Mouse (Mus musculus) layer of hippocampus, adult 2 months (tissue): ENCODE results near the gene Gspt1. TPM values are rescaled to one million over a fixed set of nuclear protein-coding genes. Genes with fewer than 3 reads are reported as not detected.
"Not testable (repeated sequence)": the region's sequence is repeated elsewhere in the genome, so short reads cannot be mapped to it uniquely, and the experiment has no call there.

ENCODE experiments used
- DNase-seq, 2 experiments: peaks; one replicate each; pipeline ENCODE4 v3.0.0; 2022; ENCODE audit warnings: low spot score in 2 of 2
- H3K27ac ChIP-seq: fragments of 200-600 bp; 2 replicates; pipeline ENCODE4 v1.8.1; 2022
- H3K4me3 ChIP-seq: fragments of 200-600 bp; 2 replicates; pipeline ENCODE4 v1.8.1; 2022; ENCODE audit warnings: mild to moderate bottlenecking
- CTCF ChIP-seq: fragments of 200-600 bp; conservative IDR thresholded peaks from 2 replicates; pipeline ENCODE4 v1.8.1; 2022; ENCODE audit warnings: antibody characterized with exemption, mild to moderate bottlenecking, moderate library complexity
- long read RNA-seq, 2 experiments: library from polyadenylated mRNA; stranded (forward); transcript quantifications; one replicate each; pipeline ENCODE4 v2.0.0; 2021; ENCODE audit warnings: borderline mapping rate in 2 of 2
- total RNA-seq, 2 experiments: library from RNA; stranded (reverse); gene quantifications; 2 replicates each; pipeline ENCODE4 v1.2.3; 2021

Gene Gspt1
- 10 to 100 TPM; 85.1 to 86.5 TPM for total RNA-seq
- long read RNA-seq, experiment 1, transcript Gspt1-201 (15 exons, 2,898 nt): major isoform, 19 of 38 reads
- long read RNA-seq, experiment 1, transcript Gspt1-205 (15 exons, 3,716 nt): minor isoform, 16 of 38 reads
- long read RNA-seq, experiment 1, partial matches to known transcripts: 3 of 38 reads
- long read RNA-seq, experiment 1, other reads (novel, unspliced or antisense): 0 of 38 reads
- long read RNA-seq, experiment 2, transcript Gspt1-201 (15 exons, 2,898 nt): major isoform, 27 of 45 reads
- long read RNA-seq, experiment 2, transcript Gspt1-205 (15 exons, 3,716 nt): minor isoform, 12 of 45 reads
- long read RNA-seq, experiment 2, partial matches to known transcripts: 3 of 45 reads
- long read RNA-seq, experiment 2, other reads (novel, unspliced or antisense): 3 of 45 reads

- H3K4me3 ChIP-seq: peak within 1 kb of the TSS; percentile 95
- peak; percentile 99 for DNase-seq
- TF ChIP-seq CTCF: peak; percentile 51; the same call in 1 of the 2 replicates
- H3K27ac ChIP-seq: peak within 1 kb of the TSS; percentile 99
Measured at GRCm38 (mm10) chr16:11253898-11254722, at the start of gene Gspt1. TSS of gene Gspt1 (minus strand) at chr16:11254325.

- no peak for TF ChIP-seq CTCF
- DNase-seq: no peak
- no peak overlapping the region for H3K4me3 ChIP-seq
- no peak overlapping the region for H3K27ac ChIP-seq
Measured at GRCm38 (mm10) chr16:11303741-11304140, 49.6 kb upstream of the Gspt1 start.

GRCm38 (mm10) chr16:11297700-11298099, 43.6 kb upstream of the Gspt1 start:
- not testable (repeated sequence) for H3K4me3 ChIP-seq, H3K27ac ChIP-seq
- DNase-seq: peak in 1 of 2 experiments; percentile 9
- TF ChIP-seq CTCF: peak; percentile 70

GRCm38 (mm10) chr16:11295583-11295982, 41.5 kb upstream of the Gspt1 start:
- H3K4me3 ChIP-seq, DNase-seq, H3K27ac ChIP-seq: not testable (repeated sequence)

- H3K27ac ChIP-seq, H3K4me3 ChIP-seq, DNase-seq: not testable (repeated sequence)
Measured at GRCm38 (mm10) chr16:11288873-11289272, 34.7 kb upstream of the Gspt1 start.

GRCm38 (mm10) chr16:11285949-11286348, 31.8 kb upstream of the Gspt1 start:
- DNase-seq: no peak
- no peak overlapping the region for H3K4me3 ChIP-seq
- no peak for TF ChIP-seq CTCF

GRCm38 (mm10) chr16:11284881-11285280, 30.8 kb upstream of the Gspt1 start:
- no peak for DNase-seq
- no peak for TF ChIP-seq CTCF
- Histone ChIP-seq H3K4me3 (no peak overlapping the region), H3K27ac (no peak overlapping the region)

More at GRCm38 (mm10) chr16:11285949-11286348, 31.8 kb upstream of the Gspt1 start:
- H3K27ac ChIP-seq: no peak overlapping the region

- H3K27ac ChIP-seq: peak overlapping the region; percentile 68
- H3K4me3 ChIP-seq: no peak overlapping the region
- no peak for TF ChIP-seq CTCF
- DNase-seq: peak in 1 of 2 experiments; percentile 38
Measured at GRCm38 (mm10) chr16:11282655-11283232, 28.6 kb upstream of the Gspt1 start.

GRCm38 (mm10) chr16:11278778-11279177, 24.7 kb upstream of the Gspt1 start:
- DNase-seq: no peak
- Histone ChIP-seq H3K27ac (no peak overlapping the region), H3K4me3 (no peak overlapping the region)
- no peak for TF ChIP-seq CTCF

- H3K4me3 ChIP-seq: no peak overlapping the region
- no peak for TF ChIP-seq CTCF
- DNase-seq: no peak
- H3K27ac ChIP-seq: no peak overlapping the region
Measured at GRCm38 (mm10) chr16:11276888-11277287, 22.8 kb upstream of the Gspt1 start.

GRCm38 (mm10) chr16:11271073-11271472, 16.9 kb upstream of the Gspt1 start:
- Histone ChIP-seq H3K4me3 (no peak overlapping the region), H3K27ac (no peak overlapping the region)
- no peak for DNase-seq
- no peak for TF ChIP-seq CTCF

- DNase-seq: no peak
- Histone ChIP-seq H3K27ac (no peak overlapping the region), H3K4me3 (no peak overlapping the region)
- no peak for TF ChIP-seq CTCF
Measured at GRCm38 (mm10) chr16:11270642-11271041, 16.5 kb upstream of the Gspt1 start.

- TF ChIP-seq CTCF: no peak
- DNase-seq: no peak
- H3K27ac ChIP-seq: no peak overlapping the region
- H3K4me3 ChIP-seq: no peak overlapping the region
Measured at GRCm38 (mm10) chr16:11269808-11270207, 15.7 kb upstream of the Gspt1 start.
